Mouse (Mus musculus) liver, adult 2 months (tissue): ENCODE data around the gene Dnah5.

Source experiments
- CTCF ChIP-seq: fragments of 200-500 bp; IDR thresholded peaks from 2 replicates; pipeline ENCODE4 v1.5.1; 2011; ENCODE audit warnings: low read depth, low read length, control low read depth
- POLR2A ChIP-seq: fragments of 200-500 bp; IDR thresholded peaks from 2 replicates; pipeline ENCODE4 v1.6.1; 2011; ENCODE audit warnings: low read length, control low read depth; ENCODE audit not compliant: insufficient read depth; ENCODE audit errors: extremely low read depth

- TF ChIP-seq POLR2A (no peak), CTCF (no peak)
Observed at GRCm38 (mm10) chr15:28307131-28307530, 103.6 kb downstream of the Dnah5 start.
